Mouse (Mus musculus): ENCODE results near the gene Cox14. TPM values are rescaled to one million over a fixed set of nuclear protein-coding genes. Genes with fewer than 3 reads are reported as not detected.
"Not testable (repeated sequence)": the region's sequence is repeated elsewhere in the genome, so short reads cannot be mapped to it uniquely, and the experiment has no call there.

Gene Cox14
- polyA plus RNA-seq, 1 experiment from 2014 or later, result 164 TPM

DNA sequence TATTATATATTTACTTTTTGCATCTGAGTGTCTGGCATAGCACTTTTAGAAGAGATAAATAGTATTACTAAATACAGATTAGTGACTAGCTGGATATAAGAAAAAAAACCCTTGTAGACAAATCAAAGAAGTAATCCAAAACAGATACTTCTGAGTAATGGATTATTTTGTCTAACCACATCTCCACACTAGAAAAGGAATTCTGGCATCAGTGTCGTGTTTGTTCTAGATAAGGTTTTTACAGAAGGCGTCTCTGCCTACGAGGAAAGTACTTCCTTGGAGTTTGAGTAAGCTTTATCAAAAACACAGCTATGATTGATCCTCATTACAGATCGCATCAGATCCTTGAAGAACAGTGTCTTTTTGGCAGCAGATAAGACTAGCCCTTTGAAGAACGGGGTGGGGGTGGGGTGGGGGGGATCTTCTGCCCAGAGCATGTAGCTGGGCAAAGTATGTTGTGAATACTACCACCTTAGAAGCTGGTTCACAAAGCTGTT is 45.6 kb downstream of the Cox14 start:
- Histone ChIP-seq H3K9me3 (ENCODE audit: control insufficient read depth, low read length) (no peaks in the 10 kb centered on the region), H3K27ac (ENCODE audit: low read length) (peak overlapping the region; percentile 91), H3K27me3 (replicated peaks; ENCODE audit: control insufficient read depth, insufficient read depth, low read length) (no peaks in the 10 kb centered on the region), H3K4me3 (replicated peaks; ENCODE audit: low read length) (peak overlapping the region; percentile 76), H3K4me1 (replicated peaks; ENCODE audit: control insufficient read depth, insufficient read depth, low read length) (peaks cover 17% of the 10 kb centered on the region), H3K9ac (replicated peaks; ENCODE audit: low read depth, low read length) (peak overlapping the region; percentile 92), H3K4me2 (ENCODE audit: low read length) (peak overlapping the region; percentile 91), H3K36me3 (ENCODE audit: control insufficient read depth, insufficient read depth) (no peaks in the 10 kb centered on the region)
- WGBS, result 18% methylated on average over 5 of the region's 5 CpGs
- no peak for ATAC-seq

DNA sequence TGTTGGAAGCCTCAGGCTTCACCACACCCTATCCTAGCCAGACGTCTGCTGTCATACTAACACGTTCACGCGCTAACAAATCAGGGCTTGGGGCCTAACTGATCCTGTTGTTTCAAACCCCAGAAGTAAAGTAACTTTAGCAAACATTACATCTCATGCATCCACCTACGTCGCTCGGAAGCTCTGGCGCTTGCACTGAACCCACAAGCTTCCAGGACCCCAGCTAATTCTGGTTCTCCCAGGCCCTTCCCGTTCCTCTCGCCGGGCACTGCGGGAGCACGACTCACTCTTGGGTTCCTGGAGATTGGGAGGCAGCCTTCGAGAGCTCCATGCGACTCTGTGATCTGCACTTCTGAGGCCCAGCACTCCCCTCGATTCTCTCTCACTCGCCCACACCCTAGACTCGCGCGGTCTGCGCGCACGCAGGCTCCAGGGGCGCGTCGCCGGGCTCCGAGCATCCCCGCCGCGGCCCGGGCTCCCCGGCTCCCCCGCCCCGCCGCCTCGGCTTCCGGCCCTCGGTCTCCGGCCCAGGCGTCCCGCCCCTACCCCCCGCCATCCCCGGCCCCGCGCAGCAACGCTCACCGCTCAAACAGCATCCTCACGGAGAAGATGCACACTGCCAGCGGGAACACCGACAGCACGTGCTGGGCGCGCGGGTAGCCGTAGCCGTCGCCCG is 46.3 kb downstream of the Cox14 start:
- Histone ChIP-seq H3K27ac (ENCODE audit: low read length) (peak overlapping the region; percentile 91), H3K36me3 (ENCODE audit: control insufficient read depth, insufficient read depth) (no peaks in the 10 kb centered on the region), H3K4me3 (replicated peaks; ENCODE audit: low read length) (peak overlapping the region; percentile 76), H3K4me1 (replicated peaks; ENCODE audit: control insufficient read depth, insufficient read depth, low read length) (peaks cover 17% of the 10 kb centered on the region), H3K27me3 (replicated peaks; ENCODE audit: control insufficient read depth, insufficient read depth, low read length) (no peaks in the 10 kb centered on the region), H3K9ac (replicated peaks; ENCODE audit: low read depth, low read length) (peak overlapping the region; percentile 92), H3K4me2 (ENCODE audit: low read length) (peak overlapping the region; percentile 91), H3K9me3 (ENCODE audit: control insufficient read depth, low read length) (no peaks in the 10 kb centered on the region)
- WGBS, result under 1% methylated on average over 59 of the region's 59 CpGs
- ATAC-seq, result peak; percentile 75

DNA sequence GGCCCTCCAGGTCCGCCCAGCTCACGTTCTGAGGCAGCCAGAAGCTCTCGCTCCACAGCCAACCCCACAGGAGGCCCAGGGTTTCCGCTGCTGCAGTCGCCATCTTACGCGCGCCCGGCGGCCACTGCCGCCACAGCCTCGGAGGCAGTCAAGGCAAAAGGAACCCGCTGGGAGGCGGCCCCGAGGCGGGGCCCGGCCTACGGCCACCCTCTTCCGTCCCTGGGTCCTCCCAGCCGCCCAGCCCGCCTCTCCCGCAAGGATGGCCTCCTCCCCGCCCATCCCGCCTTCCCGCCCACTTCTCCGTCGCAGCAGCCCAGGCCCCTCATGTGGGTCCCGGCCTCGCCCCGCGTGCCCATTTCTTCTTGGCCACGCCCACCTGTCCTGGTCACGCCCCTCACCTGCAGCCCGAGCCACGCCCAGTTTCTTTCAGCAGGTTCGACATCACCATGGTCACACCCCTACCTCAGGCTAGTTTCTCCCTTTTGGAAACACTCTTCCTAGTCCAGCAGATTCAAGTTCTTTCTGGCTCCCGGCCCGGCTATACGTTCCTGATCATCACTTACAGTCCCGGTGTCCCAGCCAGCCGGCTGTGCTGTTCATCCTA is 47.0 kb downstream of the Cox14 start:
- peak; percentile 95 for ATAC-seq
- Histone ChIP-seq H3K9me3 (ENCODE audit: control insufficient read depth, low read length) (no peaks in the 10 kb centered on the region), H3K4me1 (replicated peaks; ENCODE audit: control insufficient read depth, insufficient read depth, low read length) (peaks cover 17% of the 10 kb centered on the region), H3K4me2 (ENCODE audit: low read length) (peak overlapping the region; percentile 91), H3K36me3 (ENCODE audit: control insufficient read depth, insufficient read depth) (no peaks in the 10 kb centered on the region), H3K27me3 (replicated peaks; ENCODE audit: control insufficient read depth, insufficient read depth, low read length) (no peaks in the 10 kb centered on the region), H3K9ac (replicated peaks; ENCODE audit: low read depth, low read length) (peak overlapping the region; percentile 92), H3K4me3 (replicated peaks; ENCODE audit: low read length) (peak overlapping the region; percentile 76), H3K27ac (ENCODE audit: low read length) (peak overlapping the region; percentile 91)
- WGBS, result under 1% methylated on average over 41 of the region's 41 CpGs

- not testable (repeated sequence) for ATAC-seq; H3K36me3 ChIP-seq (ENCODE audit: control insufficient read depth, insufficient read depth); H3K9me3 ChIP-seq (ENCODE audit: control insufficient read depth, low read length); H3K27me3 ChIP-seq (replicated peaks; ENCODE audit: control insufficient read depth, insufficient read depth, low read length)
- H3K27ac ChIP-seq (ENCODE audit: low read length), result peak within 1 kb of the TSS; percentile 91
- peak within 1 kb of the TSS; percentile 91 for H3K4me2 ChIP-seq (ENCODE audit: low read length)
- H3K9ac ChIP-seq (replicated peaks; ENCODE audit: low read depth, low read length), result peak within 1 kb of the TSS; percentile 92
- peak within 1 kb of the TSS; percentile 76 for H3K4me3 ChIP-seq (replicated peaks; ENCODE audit: low read length)
- H3K4me1 ChIP-seq (replicated peaks; ENCODE audit: control insufficient read depth, insufficient read depth, low read length), result peaks cover 17% of the 10 kb centered on the region
Measured at GRCm38 (mm10) chr15:99772881-99772924, 47.3 kb downstream of the Cox14 start, which contains the start of gene Cers5. Cers5 (minus strand) TSS chr15:99772885.

DNA sequence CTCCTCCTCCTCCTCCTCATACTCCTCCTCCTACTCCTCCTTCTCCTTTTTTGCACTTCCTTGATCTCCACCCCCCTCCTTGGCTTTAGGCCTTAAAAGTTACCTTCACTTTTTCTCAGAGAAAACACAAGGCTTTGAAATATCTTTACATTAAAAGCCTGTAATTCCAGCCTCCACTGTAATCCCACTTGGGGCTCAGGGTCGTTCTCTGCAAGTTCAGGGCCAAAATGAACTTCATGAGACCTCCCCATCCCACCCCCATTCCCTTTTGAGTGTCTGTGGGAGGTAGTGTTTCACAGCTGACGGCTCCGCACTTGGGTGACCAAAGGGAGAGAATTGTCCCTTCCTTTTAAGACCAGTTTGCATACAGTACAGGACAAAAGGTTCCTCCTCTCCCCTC is 47.5 kb downstream of the Cox14 start:
- ATAC-seq, result no peak
- no peaks in the 10 kb centered on the region for H3K27me3 ChIP-seq (replicated peaks; ENCODE audit: control insufficient read depth, insufficient read depth, low read length)
- no peak overlapping the region for H3K27ac ChIP-seq (ENCODE audit: low read length)
- no peaks in the 10 kb centered on the region for H3K9me3 ChIP-seq (ENCODE audit: control insufficient read depth, low read length)
- no peak overlapping the region for H3K9ac ChIP-seq (replicated peaks; ENCODE audit: low read depth, low read length)
- H3K4me1 ChIP-seq (replicated peaks; ENCODE audit: control insufficient read depth, insufficient read depth, low read length), result peaks cover 17% of the 10 kb centered on the region
- H3K36me3 ChIP-seq (ENCODE audit: control insufficient read depth, insufficient read depth), result no peaks in the 10 kb centered on the region
- H3K4me3 ChIP-seq (replicated peaks; ENCODE audit: low read length), result no peak overlapping the region
- 24% methylated on average over 3 of the region's 3 CpGs for WGBS
- H3K4me2 ChIP-seq (ENCODE audit: low read length), result no peak overlapping the region

Other genes with a start within 250 kb of the Cox14 start
- 20.8 and 29.8 TPM in 2 replicates for gene Faim2, start 197.5 kb upstream of the Cox14 start, polyA plus RNA-seq (2015; fragmentation: Nextera tagmentation; extraction: Ambion mirVana)
- 0.17 TPM in 1 of 2 replicates, not detected in the other for gene Aqp2, start 146.6 kb upstream of the Cox14 start, polyA plus RNA-seq (2015; fragmentation: Nextera tagmentation; extraction: Ambion mirVana)
- gene Aqp5, start 134.8 kb upstream of the Cox14 start, polyA plus RNA-seq (2015; fragmentation: Nextera tagmentation; extraction: Ambion mirVana), result 0.40 and 0.86 TPM in 2 replicates
- gene Aqp6, start 124.2 kb upstream of the Cox14 start, polyA plus RNA-seq (2015; fragmentation: Nextera tagmentation; extraction: Ambion mirVana), result not detected in 2 replicates
- 94.4 and 113 TPM in 2 replicates for gene Racgap1, start 74.0 kb upstream of the Cox14 start, polyA plus RNA-seq (2015; fragmentation: Nextera tagmentation; extraction: Ambion mirVana)
- gene Asic1, start 55.2 kb upstream of the Cox14 start, polyA plus RNA-seq (2015; fragmentation: Nextera tagmentation; extraction: Ambion mirVana), result 26.2 and 37.4 TPM in 2 replicates
- gene Smarcd1, start 23.5 kb upstream of the Cox14 start, polyA plus RNA-seq (2015; fragmentation: Nextera tagmentation; extraction: Ambion mirVana), result 111 and 116 TPM in 2 replicates
- gene Gm17349, start 20.1 kb upstream of the Cox14 start, polyA plus RNA-seq (2015; fragmentation: Nextera tagmentation; extraction: Ambion mirVana), result not detected in 2 replicates
- gene Gpd1, start 8.1 kb upstream of the Cox14 start, polyA plus RNA-seq (2015; fragmentation: Nextera tagmentation; extraction: Ambion mirVana), result 2.4 and 2.9 TPM in 2 replicates
- gene Cers5, start 47.3 kb downstream of the Cox14 start, polyA plus RNA-seq (2015; fragmentation: Nextera tagmentation; extraction: Ambion mirVana), result 74.7 and 77.9 TPM in 2 replicates
- 38.0 and 43.5 TPM in 2 replicates for gene Lima1, start 149.8 kb downstream of the Cox14 start, polyA plus RNA-seq (2015; fragmentation: Nextera tagmentation; extraction: Ambion mirVana)
- gene Fam186a, start 241.4 kb downstream of the Cox14 start, polyA plus RNA-seq (2015; fragmentation: Nextera tagmentation; extraction: Ambion mirVana), result not detected in 2 replicates
- 27.4 and 31.5 TPM in 2 replicates for gene Larp4, start 244.4 kb downstream of the Cox14 start, polyA plus RNA-seq (2015; fragmentation: Nextera tagmentation; extraction: Ambion mirVana)